Mouse (Mus musculus): ENCODE data around the gene Cdhr5.
A peak's percentile ranks its signal among the peaks of the same experiment; 100 is the strongest.
"Not testable (repeated sequence)": the region's sequence is repeated elsewhere in the genome, so short reads cannot be mapped to it uniquely, and the experiment has no call there.

The Cdhr5 gene

GRCm38 (mm10) chr7:141277701-141278678, 1.4 kb upstream of the Cdhr5 start:
- no peak for DNase-seq (ENCODE audit: low spot score)

GRCm38 (mm10) chr7:141275356-141275755, 1.2 kb downstream of the Cdhr5 start:
- no peak for DNase-seq (ENCODE audit: low spot score)

DNA sequence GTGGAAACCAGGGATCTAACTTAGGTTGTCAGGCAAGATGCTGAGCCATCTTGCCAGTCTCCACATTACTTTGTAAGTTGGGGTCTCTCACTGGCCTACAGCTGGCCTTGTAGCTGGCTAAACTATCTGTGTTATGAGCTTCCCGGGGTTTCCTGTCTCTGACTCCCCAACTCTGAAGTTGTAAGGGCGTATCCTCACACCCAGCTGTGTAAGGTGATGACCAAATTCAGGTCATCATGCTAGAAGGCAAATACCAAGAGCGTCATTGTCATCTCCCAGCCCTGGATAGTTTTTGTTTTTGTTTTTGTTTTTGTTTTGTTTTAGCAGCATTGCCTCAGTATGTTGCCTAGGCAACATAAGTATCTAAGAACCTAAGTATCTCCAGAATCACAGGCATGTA, 6.0 kb downstream of the Cdhr5 start:
- DNase-seq (ENCODE audit: low spot score), result no peak

DNA sequence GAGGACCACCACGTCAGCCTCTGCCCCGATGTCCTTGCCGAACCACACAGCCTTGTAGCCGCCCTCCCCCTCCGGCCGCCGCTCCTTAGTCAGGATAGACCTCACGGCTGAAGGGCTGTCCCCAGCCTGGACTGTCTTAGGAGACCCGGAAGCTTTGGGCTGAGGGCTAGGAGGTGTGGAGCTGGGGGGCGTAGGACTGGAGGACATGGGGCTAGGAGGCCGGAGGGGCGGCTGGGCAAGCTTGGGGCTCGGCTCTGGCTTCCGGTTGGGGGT, 7.4 kb downstream of the Cdhr5 start:
- DNase-seq (ENCODE audit: low spot score), result no peak

DNA sequence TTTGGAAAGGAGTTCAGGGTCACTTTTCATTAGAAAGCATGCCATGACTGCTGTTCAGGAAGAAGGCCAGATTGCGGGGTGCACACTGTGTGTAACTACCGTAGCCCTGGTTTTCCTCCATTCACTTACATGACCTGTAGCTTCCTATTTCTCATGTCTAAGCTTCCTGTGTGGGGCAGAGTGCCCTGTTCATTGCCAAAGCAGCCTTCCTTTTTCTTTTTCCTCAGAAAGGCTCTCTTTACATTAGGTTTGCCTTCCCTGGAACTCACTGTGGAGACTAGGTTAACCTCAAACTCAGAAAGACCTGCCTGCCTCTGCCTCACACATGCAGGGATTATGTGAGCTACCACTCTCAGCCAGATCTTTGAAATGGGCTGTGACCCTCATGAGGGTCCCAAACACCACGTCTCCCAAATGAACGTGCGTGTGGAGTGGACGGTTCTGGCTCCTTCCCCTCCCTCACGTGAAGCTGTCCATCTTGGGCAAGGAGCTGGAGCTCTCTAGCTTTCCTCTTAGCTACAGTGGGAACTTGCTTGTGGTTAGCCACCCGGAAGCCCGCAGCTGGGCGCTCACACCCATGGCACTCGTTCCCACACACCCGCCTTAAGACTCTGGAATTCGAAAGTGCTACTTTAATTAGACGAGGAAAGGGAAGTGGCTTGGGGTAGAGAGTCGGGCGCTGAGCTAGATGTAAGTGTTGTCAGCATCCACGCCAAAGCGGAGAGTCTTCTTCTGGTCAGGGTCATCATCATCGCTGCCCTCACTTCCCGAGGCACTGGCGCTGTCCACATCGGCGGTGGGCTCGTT, 7.9 kb downstream of the Cdhr5 start:
- DNase-seq (ENCODE audit: low spot score), result no peak

- DNase-seq (ENCODE audit: low spot score), result peak; percentile 62
These were observed 10.6 kb downstream of the Cdhr5 start, which contains the start of gene Irf7 for GRCm38 (mm10) chr7:141265739-141266561. Gene Irf7, minus strand, starts transcription at chr7:141266481.

GRCm38 (mm10) chr7:141265411-141265738, 11.2 kb downstream of the Cdhr5 start:
- DNase-seq (ENCODE audit: low spot score), result no peak

DNA sequence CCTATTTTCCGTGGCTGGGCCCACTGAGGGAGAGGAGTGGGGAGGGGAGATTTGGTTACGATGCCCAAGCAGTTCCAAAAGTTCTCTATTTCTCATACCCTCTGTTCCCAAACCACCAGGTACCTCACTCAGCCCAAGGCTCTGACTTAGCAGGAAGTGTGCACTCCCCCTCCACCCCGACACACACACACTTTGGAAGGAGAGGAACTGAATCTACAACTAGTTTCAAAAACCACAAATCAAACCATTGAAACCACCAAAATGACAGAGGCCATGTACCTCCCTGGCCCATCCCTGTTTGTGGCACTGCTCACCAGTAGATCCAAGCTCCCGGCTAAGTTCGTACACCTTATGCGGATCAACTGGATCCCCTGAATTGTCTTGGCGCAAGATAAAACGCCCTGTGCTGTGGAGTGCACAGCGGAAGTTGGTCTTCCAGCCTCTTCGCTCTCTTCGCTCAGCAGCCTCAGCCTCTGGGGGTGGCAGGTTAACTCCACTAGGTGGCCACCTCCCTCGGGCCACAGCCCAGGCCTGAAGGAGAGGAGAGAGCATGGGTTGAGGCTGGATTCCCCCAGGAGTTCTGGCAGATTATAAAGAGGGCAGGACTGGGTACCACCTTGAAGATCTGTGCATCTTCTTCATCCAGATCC, 11.7 kb downstream of the Cdhr5 start:
- DNase-seq (ENCODE audit: low spot score), result peak; percentile 62

DNA sequence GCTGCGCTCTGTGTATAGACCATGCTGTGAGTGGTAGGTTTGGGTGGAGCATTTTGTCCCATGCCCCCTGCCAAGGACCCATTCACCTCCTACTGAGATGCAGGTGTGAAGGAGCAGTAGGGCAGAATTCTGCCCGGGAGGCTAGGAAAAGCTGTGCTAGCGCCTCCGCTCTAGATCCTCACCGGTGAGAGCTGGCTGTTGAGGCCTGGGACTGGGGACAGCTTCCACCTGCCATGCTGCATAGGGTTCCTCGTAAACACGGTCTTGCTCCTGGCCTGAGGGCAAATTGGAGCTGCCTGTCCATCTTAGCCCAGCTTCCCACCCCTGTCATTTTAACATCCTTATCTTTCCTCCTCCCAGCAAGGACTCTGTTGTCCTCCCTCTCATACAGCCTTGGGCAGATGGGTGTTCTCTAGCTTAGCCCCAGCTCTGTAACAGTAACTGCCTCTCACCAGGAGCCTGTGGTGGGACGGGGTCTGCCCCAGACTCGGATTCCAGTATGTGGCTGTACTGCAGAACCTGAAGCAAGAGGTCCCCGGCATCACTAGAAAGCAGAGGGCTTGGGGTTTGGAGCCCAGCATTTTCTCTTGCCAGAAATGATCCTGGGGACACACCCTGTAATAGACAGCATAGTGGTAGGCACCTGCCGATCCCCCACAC, 12.4 kb downstream of the Cdhr5 start:
- DNase-seq (ENCODE audit: low spot score), result no peak

DNA sequence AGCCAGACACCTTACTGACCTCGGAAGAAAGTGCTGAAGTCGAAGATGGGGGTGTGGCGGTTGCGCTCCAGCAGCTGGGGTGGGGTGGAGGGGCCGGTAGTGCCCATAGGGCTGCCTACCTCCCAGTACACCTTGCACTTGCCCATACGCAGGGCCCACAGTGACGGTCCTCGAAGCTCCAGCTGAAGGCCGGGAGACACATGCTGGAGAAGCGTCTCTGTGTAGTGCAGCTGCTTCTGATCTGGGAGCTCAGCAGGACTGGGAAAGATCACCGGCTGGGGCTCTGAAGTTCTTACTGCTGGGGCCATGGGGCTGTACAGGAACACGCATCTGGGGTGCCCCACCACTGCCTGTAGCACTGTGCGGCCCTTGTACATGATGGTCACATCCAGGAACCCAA, 12.9 kb downstream of the Cdhr5 start:
- no peak for DNase-seq (ENCODE audit: low spot score)

- DNase-seq (ENCODE audit: low spot score), result no peak
These were observed 15.1 kb downstream of the Cdhr5 start for GRCm38 (mm10) chr7:141261480-141261879.

GRCm38 (mm10) chr7:141256159-141256558, 20.4 kb downstream of the Cdhr5 start:
- DNase-seq (ENCODE audit: low spot score), result no peak

GRCm38 (mm10) chr7:141250486-141250885, 26.1 kb downstream of the Cdhr5 start:
- DNase-seq (ENCODE audit: low spot score), result not testable (repeated sequence)

DNA sequence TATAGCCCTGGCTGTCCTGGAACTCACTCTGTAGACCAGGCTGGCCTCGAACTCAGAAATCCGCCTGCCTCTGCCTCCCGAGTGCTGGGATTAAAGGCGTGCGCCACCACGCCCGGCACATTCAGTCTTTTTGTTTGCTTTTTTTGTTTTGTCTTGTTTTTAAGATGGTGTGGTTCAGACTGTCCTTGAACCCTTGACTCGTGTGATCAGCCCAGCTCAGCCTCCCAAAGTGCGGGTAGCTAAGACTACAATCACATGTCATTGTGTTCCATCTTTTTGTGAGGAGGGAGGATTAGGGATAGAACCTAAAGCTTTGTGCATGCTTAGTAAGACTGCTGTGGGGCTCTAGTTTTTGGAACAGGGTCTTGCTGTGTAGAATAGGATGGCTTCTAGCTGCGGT, 45.0 kb downstream of the Cdhr5 start:
- no peak for DNase-seq (ENCODE audit: low spot score)

- no peak for DNase-seq (ENCODE audit: low spot score)
These were observed 45.5 kb downstream of the Cdhr5 start for GRCm38 (mm10) chr7:141231111-141231510.

DNA sequence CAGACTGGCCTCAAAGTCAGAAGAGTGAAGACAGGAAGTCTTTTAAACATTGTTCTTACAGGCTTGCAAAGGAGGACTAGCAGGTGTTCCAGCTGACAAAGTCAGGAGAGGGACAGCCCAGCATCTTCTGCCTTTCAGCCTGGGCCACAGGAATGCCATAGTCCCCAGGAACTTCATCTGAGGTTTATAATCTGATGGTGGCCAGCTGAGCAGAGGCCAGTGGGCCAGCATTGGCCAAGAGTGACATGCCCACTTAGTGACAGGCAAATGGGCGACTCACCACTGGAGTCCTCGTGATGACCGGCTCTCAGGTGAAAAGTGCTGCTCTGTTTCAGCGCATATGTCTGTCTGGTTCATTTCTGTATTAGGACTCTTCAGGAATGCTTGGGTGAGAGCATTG, 46.0 kb downstream of the Cdhr5 start:
- DNase-seq (ENCODE audit: low spot score), result no peak

DNA sequence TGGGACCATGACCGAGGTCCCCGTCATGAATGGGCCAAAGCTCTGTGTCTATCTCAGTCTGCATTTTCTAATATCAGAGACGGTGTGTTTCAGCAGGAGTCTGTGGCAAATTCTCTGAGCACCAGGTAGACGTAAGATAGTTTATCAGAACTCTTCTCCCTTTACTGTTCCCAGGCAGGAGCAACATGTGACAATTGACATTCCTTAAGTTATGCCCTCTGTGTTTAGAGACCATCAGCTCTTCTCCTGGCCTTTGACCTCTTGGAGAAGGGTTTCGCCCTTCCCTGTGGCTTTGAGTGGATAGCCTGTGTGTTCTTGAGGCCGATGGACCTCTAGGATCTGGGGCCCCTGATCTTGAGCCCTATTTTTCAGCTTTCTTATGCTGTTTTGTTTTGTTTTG, 46.9 kb downstream of the Cdhr5 start:
- no peak for DNase-seq (ENCODE audit: low spot score)

GRCm38 (mm10) chr7:141228279-141229067, 48.1 kb downstream of the Cdhr5 start, which contains the start of gene Phrf1:
Gene Phrf1, plus strand, starts transcription at chr7:141228784.
- DNase-seq (ENCODE audit: low spot score), result peak; percentile 90

DNA sequence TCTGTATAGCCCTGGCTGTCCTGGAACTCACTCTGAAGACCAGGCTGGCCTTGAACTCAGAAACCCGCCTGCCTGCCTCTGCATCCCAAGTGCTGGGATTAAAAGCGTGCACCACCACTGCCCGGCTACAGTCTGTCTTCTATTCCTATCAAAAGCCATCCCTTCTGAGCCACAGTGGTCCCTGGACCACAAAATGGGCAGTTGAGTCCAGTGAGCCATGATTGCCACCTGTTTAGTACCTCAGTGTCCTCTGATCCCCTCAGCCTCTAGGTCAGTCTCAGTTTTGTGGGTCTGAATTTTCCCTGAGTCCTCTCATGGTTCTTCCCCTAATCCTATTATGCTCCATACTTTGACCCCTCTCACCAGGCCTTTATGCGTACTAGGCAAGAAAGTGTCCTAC, 48.8 kb downstream of the Cdhr5 start:
- DNase-seq (ENCODE audit: low spot score), result no peak

DNA sequence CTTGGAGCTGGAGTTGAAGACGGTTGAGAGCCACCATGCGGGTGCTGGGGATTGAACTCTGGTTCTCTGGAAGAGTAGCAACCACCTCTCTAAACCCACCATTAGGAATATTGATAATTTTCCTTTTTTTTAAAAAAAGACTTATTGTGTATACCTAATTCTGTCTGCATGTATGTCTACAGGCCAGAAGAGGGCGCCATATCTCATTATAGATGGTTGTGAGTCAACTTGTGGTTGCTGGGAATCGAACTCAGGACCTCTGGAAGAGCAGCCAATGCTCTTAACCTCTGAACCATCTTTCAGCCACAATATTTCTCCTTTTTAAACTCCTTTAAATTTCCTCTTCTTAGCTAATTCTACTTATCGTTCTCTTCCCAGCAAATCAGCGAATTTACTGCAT, 50.1 kb downstream of the Cdhr5 start:
- no peak for DNase-seq (ENCODE audit: low spot score)
